Mouse (Mus musculus) liver, embryonic 16.5 days (tissue): Measurements from ENCODE around the gene Olfr1089. TPM values are rescaled to one million over a fixed set of nuclear protein-coding genes. Genes with fewer than 3 reads are reported as not detected.

Source experiments
- ATAC-seq: fragments of 200-750 bp; cut with Nextera tagmentation; 2 replicates; pipeline ENCODE4 v1.8.0; 2017; ENCODE audit warnings: low read depth, mild to moderate bottlenecking, moderate number of reproducible peaks, moderate library complexity
- H3K27ac ChIP-seq: fragments of 300-500 bp; sonication (generic); 2 replicates; pipeline ENCODE4 v1.5.1; 2014; ENCODE audit warnings: mild to moderate bottlenecking, low read length
- H3K27me3 ChIP-seq: fragments of 300-500 bp; sonication (generic); 2 replicates; pipeline ENCODE4 v1.6.1; 2014; ENCODE audit warnings: low read depth, low read length, mixed read lengths; ENCODE audit not compliant: control insufficient read depth, insufficient read depth
- H3K36me3 ChIP-seq: fragments of 300-500 bp; sonication (generic); 2 replicates; pipeline ENCODE4 v1.6.1; 2014; ENCODE audit warnings: mild to moderate bottlenecking; ENCODE audit not compliant: control insufficient read depth, insufficient read depth
- H3K4me1 ChIP-seq: fragments of 300-500 bp; sonication (generic); 2 replicates; pipeline ENCODE4 v1.6.1; 2014; ENCODE audit warnings: low read depth, low read length, mixed read lengths; ENCODE audit not compliant: control insufficient read depth
- H3K4me2 ChIP-seq: fragments of 300-500 bp; sonication (generic); 2 replicates; pipeline ENCODE4 v1.6.1; 2014; ENCODE audit warnings: low read depth, low read length, mixed read lengths
- H3K4me3 ChIP-seq: fragments of 300-500 bp; sonication (generic); 2 replicates; pipeline ENCODE4 v1.5.1; 2014; ENCODE audit warnings: low read depth, mild to moderate bottlenecking, low read length
- H3K9ac ChIP-seq: fragments of 300-500 bp; sonication (generic); 2 replicates; pipeline ENCODE4 v1.6.1; 2014; ENCODE audit warnings: low read depth, low read length
- H3K9me3 ChIP-seq: fragments of 300-500 bp; sonication (generic); replicated peaks from 2 replicates; pipeline ENCODE4 v1.6.1; 2016; ENCODE audit warnings: low read length; ENCODE audit not compliant: control insufficient read depth
- WGBS: fragments of 180-500 bp; shearing (Covaris S2); extraction: QIAGEN DNeasy Blood & Tissue Kit; methylation state at CpG from one replicate; pipeline ENCODE4 v1.1.7; 2014; ENCODE audit not compliant: insufficient replicate concordance; 5-methylcytosine and 5-hydroxymethylcytosine counted together
- polyA plus RNA-seq: library from polyadenylated mRNA; unstranded; fragments of >200 nt; fragmentation: Nextera tagmentation; extraction: Ambion mirVana; gene quantifications from 2 replicates; pipeline ENCODE4 v1.2.1, GENCODE M21; 2015

The Olfr1089 gene
- polyA plus RNA-seq, result not detected in 2 replicates

- H3K27ac ChIP-seq, result no peak within 1 kb of the TSS
- H3K4me2 ChIP-seq, result no peak within 1 kb of the TSS
- H3K4me1 ChIP-seq, result no peaks in the 10 kb centered on the region
- no peaks in the 10 kb centered on the region for H3K9me3 ChIP-seq
- H3K4me3 ChIP-seq, result no peak within 1 kb of the TSS
- no peaks in the 10 kb centered on the region for H3K36me3 ChIP-seq
- H3K27me3 ChIP-seq, result no peaks in the 10 kb centered on the region
- ATAC-seq, result no peak
- H3K9ac ChIP-seq, result no peak within 1 kb of the TSS
Measured at GRCm38 (mm10) chr2:86733601-86734000, at the start of gene Olfr1089. Gene Olfr1089, minus strand, starts transcription at chr2:86733701.

- Histone ChIP-seq H3K27ac (no peak within 1 kb of the TSS), H3K4me1 (no peaks in the 10 kb centered on the region), H3K9me3 (no peaks in the 10 kb centered on the region), H3K27me3 (no peaks in the 10 kb centered on the region), H3K36me3 (no peaks in the 10 kb centered on the region), H3K4me3 (no peak within 1 kb of the TSS), H3K4me2 (no peak within 1 kb of the TSS), H3K9ac (no peak within 1 kb of the TSS)
- ATAC-seq, result no peak
- 53% methylated on average over 2 of the region's 2 CpGs for WGBS
Measured at GRCm38 (mm10) chr2:86782179-86782578, 48.7 kb upstream of the Olfr1089 start, which contains the start of gene Olfr1093. Gene Olfr1093, plus strand, starts transcription at chr2:86782479.

- Histone ChIP-seq H3K4me2 (no peak overlapping the region), H3K36me3 (no peaks in the 10 kb centered on the region), H3K4me3 (no peak overlapping the region), H3K9ac (no peak overlapping the region), H3K27me3 (no peaks in the 10 kb centered on the region), H3K4me1 (no peaks in the 10 kb centered on the region), H3K9me3 (no peaks in the 10 kb centered on the region), H3K27ac (no peak overlapping the region)
- 92% methylated on average over 6 of the region's 6 CpGs for WGBS
- ATAC-seq, result no peak
Measured at GRCm38 (mm10) chr2:86761050-86761449, 27.5 kb upstream of the Olfr1089 start.

GRCm38 (mm10) chr2:86758893-86759292 lies 25.4 kb upstream of the Olfr1089 start, which contains the start of gene Olfr1090:
Gene Olfr1090, minus strand, starts transcription at chr2:86758993.
- Histone ChIP-seq H3K36me3 (no peaks in the 10 kb centered on the region), H3K27me3 (no peaks in the 10 kb centered on the region), H3K9ac (no peak within 1 kb of the TSS), H3K9me3 (no peaks in the 10 kb centered on the region), H3K4me1 (no peaks in the 10 kb centered on the region), H3K27ac (no peak within 1 kb of the TSS), H3K4me2 (no peak within 1 kb of the TSS), H3K4me3 (no peak within 1 kb of the TSS)
- ATAC-seq, result no peak
- WGBS, result 68% methylated on average over 1 of the region's 1 CpGs

- Histone ChIP-seq H3K36me3 (no peaks in the 10 kb centered on the region), H3K9ac (no peak within 1 kb of the TSS), H3K9me3 (no peaks in the 10 kb centered on the region), H3K4me2 (no peak within 1 kb of the TSS), H3K4me1 (no peaks in the 10 kb centered on the region), H3K4me3 (no peak within 1 kb of the TSS), H3K27me3 (no peaks in the 10 kb centered on the region), H3K27ac (no peak within 1 kb of the TSS)
- no peak for ATAC-seq
Measured at GRCm38 (mm10) chr2:86698295-86698694, 35.2 kb downstream of the Olfr1089 start, which contains the start of gene Olfr1087. Gene Olfr1087, minus strand, starts transcription at chr2:86698395.

Other genes starting within 250 kb of the Olfr1089 start
- not detected in 2 replicates for gene Olfr228, start 246.3 kb downstream of the Olfr1089 start, polyA plus RNA-seq
- gene Olfr1076, start 225.2 kb downstream of the Olfr1089 start, polyA plus RNA-seq, result not detected in 2 replicates
- not detected in 2 replicates for gene Olfr1079, start 191.2 kb downstream of the Olfr1089 start, polyA plus RNA-seq
- not detected in 2 replicates for gene Olfr1080, start 175.5 kb downstream of the Olfr1089 start, polyA plus RNA-seq
- gene Olfr1082, start 134.7 kb downstream of the Olfr1089 start, polyA plus RNA-seq, result not detected in 2 replicates
- gene Olfr1084, start 94.0 kb downstream of the Olfr1089 start, polyA plus RNA-seq, result not detected in 2 replicates
- gene Olfr1085, start 71.7 kb downstream of the Olfr1089 start, polyA plus RNA-seq, result not detected in 2 replicates
- gene Olfr1086, start 53.6 kb downstream of the Olfr1089 start, polyA plus RNA-seq, result not detected in 2 replicates
- not detected in 2 replicates for gene Olfr1087, start 35.3 kb downstream of the Olfr1089 start, polyA plus RNA-seq
- gene Olfr1090, start 25.3 kb upstream of the Olfr1089 start, polyA plus RNA-seq, result not detected in 2 replicates
- gene Olfr1093, start 48.8 kb upstream of the Olfr1089 start, polyA plus RNA-seq, result not detected in 2 replicates
- gene Olfr141, start 76.3 kb upstream of the Olfr1089 start, polyA plus RNA-seq, result not detected in 2 replicates
- gene Olfr1094, start 91.0 kb upstream of the Olfr1089 start, polyA plus RNA-seq, result not detected in 2 replicates
- not detected in 2 replicates for gene Olfr1095, start 118.0 kb upstream of the Olfr1089 start, polyA plus RNA-seq
- gene Gm13723, start 141.1 kb upstream of the Olfr1089 start, polyA plus RNA-seq, result not detected in 2 replicates
- not detected in 2 replicates for gene Olfr1097, start 158.5 kb upstream of the Olfr1089 start, polyA plus RNA-seq
- gene Olfr1098, start 190.8 kb upstream of the Olfr1089 start, polyA plus RNA-seq, result not detected in 2 replicates
- gene Olfr1099, start 227.0 kb upstream of the Olfr1089 start, polyA plus RNA-seq, result not detected in 2 replicates
- not detected in 2 replicates for gene Olfr1100, start 246.3 kb upstream of the Olfr1089 start, polyA plus RNA-seq